Mouse (Mus musculus): ENCODE results near the gene Acox1. TPM values are rescaled to one million over a fixed set of nuclear protein-coding genes. Genes with fewer than 3 reads are reported as not detected.

The Acox1 gene
- polyA plus RNA-seq, 1 experiment from 2014 or later = 25.8 TPM

DNA sequence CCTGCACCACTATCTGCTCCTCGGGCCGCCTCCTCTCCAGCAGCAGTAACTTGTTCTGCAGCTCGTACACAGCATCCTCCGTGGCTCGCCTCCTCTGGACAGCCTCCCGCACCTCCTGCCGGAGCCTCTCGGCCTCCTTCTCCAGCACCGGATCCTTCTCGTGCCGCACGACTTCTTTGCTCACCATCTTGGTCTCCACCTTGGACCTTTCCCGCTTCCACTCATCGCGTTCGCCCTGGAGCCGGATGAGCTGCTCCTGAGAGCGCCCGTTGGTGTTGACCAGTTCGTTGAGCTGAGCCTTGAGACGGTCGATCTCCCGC, 23.9 kb upstream of the Acox1 start:
- Histone ChIP-seq H3K4me2 (replicated peaks) (peak overlapping the region; percentile 59), H3K27me3 (peaks cover 38% of the 10 kb centered on the region), H3K27ac (no peak overlapping the region), H3K4me3 (peak overlapping the region; percentile 35), H3K4me1 (peaks cover 21% of the 10 kb centered on the region), H3K36me3 (no peaks in the 10 kb centered on the region), H3K9ac (peak overlapping the region; percentile 21), H3K9me3 (peaks cover 9% of the 10 kb centered on the region)
- WGBS = 18% methylated on average over 23 of the region's 23 CpGs
- no peak for ATAC-seq (ENCODE audit: insufficient number of reproducible peaks, insufficient read depth, low FRiP score, low TSS enrichment)

DNA sequence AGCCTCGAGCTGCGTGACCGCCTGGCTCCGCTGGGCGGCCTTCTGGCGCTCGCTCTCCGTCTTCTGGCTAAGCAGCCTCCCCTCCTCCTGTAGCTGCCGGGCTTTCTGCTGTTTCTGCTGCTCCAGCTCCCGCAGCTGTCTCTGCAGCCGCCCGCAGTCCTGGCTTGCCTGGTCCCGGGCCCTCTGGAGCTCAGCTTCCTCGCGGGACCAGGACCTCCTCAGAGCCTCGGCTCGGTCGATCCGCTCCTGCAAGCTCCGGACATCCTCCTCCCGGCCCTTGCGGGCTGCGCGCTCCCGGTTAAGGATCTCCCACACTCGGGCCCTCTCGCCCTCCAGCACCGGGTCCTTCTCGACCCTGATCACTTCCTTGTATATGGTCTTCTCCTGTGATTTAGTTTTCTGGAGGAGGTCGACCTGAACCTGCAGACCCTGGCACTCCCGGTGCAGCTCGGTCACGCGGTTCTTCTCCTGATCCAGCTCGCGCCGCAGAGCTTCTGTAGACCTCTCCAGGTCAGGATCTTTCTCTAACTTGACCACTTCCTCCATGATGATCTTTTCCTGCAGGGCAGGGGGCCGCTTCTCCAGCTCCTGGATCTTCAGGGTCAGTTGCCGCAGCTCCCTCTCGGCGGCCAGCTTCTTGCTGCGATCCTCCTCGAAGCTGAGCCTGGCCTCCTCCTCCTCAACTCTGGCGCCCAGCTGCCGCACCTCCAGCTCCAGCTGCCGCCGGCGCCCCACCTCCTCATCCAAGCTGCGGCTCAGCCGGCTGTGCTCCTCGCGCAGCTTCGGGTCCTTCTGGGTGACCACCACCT, 23.3 kb upstream of the Acox1 start:
- peaks cover 38% of the 10 kb centered on the region for H3K27me3 ChIP-seq
- no peak for ATAC-seq (ENCODE audit: insufficient number of reproducible peaks, insufficient read depth, low FRiP score, low TSS enrichment)
- peak overlapping the region; percentile 59 for H3K4me2 ChIP-seq (replicated peaks)
- peaks cover 21% of the 10 kb centered on the region for H3K4me1 ChIP-seq
- WGBS = 15% methylated on average over 53 of the region's 53 CpGs
- H3K4me3 ChIP-seq = peak overlapping the region; percentile 35
- peaks cover 9% of the 10 kb centered on the region for H3K9me3 ChIP-seq
- H3K27ac ChIP-seq = no peak overlapping the region
- H3K9ac ChIP-seq = peak overlapping the region; percentile 21
- no peaks in the 10 kb centered on the region for H3K36me3 ChIP-seq

DNA sequence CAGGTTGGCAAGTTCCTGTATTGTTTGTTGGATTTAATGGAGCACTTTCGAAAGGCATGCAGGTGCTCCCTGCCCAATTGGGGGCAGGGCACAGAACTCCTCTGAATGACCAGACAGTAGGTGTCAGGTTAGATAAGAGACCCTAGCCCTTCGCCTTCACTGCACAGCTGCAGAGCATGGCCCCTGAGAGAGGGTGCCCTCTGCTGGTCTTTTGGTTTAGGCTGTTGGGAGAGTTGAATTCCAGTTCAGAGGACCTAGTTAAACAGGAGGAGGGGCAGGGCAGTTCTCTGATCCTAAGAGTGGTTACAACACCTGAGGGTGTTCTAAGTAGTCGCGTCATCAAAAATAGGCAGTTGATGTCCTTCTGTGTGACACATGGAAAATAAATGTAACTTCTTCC, 21.0 kb upstream of the Acox1 start:
- H3K4me1 ChIP-seq = peaks cover 21% of the 10 kb centered on the region
- H3K9me3 ChIP-seq = peaks cover 9% of the 10 kb centered on the region
- H3K4me2 ChIP-seq (replicated peaks) = no peak overlapping the region
- H3K27me3 ChIP-seq = peaks cover 35% of the 10 kb centered on the region
- no peak overlapping the region for H3K9ac ChIP-seq
- WGBS = 18% methylated on average over 4 of the region's 4 CpGs
- ATAC-seq (ENCODE audit: insufficient number of reproducible peaks, insufficient read depth, low FRiP score, low TSS enrichment) = no peak
- no peaks in the 10 kb centered on the region for H3K36me3 ChIP-seq
- no peak overlapping the region for H3K27ac ChIP-seq
- H3K4me3 ChIP-seq = no peak overlapping the region

DNA sequence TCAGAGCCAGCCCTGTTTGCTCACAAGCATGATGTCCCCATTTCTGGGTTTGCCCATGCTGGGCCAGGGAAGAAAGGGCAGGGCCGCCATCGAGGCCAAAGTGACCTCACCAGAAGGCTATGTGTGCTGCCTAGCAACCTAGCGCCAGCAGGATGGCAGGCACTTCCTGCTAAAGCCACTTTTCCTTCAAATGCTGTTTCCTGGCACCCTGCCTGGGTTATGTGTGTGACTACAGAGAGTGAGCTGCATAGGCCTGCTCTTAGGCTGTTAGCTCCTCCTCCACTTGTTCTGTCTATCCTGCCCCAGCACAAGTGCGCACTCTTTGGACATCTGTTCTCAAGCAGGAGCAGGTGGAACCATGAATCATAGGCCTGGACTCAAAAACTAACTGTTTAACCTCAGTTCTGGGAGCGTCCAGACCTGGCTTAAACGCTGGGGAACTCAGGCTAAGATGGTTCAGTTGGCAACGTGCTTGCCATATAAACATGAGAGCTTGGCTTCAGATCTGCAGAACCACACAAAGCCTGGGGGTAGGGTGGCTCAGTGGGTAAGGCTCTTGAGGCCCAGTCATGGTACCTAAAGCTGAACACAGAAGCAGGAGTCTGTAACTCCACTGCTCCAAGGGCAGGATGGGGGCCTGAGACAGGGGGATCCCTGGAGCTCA, 20.0 kb upstream of the Acox1 start:
- H3K36me3 ChIP-seq = no peaks in the 10 kb centered on the region
- peaks cover 9% of the 10 kb centered on the region for H3K9me3 ChIP-seq
- H3K4me1 ChIP-seq = peaks cover 21% of the 10 kb centered on the region
- ATAC-seq (ENCODE audit: insufficient number of reproducible peaks, insufficient read depth, low FRiP score, low TSS enrichment) = 0 out of 2 replicates have a peak, but pooled peaks have one; percentile 47
- no peak overlapping the region for H3K9ac ChIP-seq
- H3K27me3 ChIP-seq = peaks cover 30% of the 10 kb centered on the region
- WGBS = 62% methylated on average over 7 of the region's 7 CpGs
- H3K27ac ChIP-seq = peak overlapping the region; percentile 46; the same call in 1 of the 2 replicates
- no peak overlapping the region for H3K4me2 ChIP-seq (replicated peaks)
- no peak overlapping the region for H3K4me3 ChIP-seq

DNA sequence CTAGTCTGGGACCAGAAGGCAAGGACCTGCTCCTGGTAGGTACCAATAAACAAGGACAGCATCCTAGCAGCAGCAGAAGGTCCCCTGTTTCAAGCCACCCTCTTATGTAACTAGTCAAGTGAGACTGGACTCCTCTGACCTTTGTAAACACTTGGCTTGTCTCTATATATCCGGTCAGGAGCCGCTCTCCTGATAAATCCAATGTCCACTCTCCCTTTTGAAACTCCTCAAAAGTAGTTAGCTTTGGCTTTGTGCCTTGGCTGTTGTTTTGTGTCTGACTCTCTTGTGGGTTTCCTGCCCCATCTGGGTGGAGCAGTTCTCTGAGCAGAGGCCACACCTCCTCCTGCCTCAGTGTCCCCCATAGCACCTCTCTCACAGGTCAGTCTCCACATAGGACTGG, 19.4 kb upstream of the Acox1 start:
- 94% methylated on average over 2 of the region's 2 CpGs for WGBS
- H3K9ac ChIP-seq = no peak overlapping the region

DNA sequence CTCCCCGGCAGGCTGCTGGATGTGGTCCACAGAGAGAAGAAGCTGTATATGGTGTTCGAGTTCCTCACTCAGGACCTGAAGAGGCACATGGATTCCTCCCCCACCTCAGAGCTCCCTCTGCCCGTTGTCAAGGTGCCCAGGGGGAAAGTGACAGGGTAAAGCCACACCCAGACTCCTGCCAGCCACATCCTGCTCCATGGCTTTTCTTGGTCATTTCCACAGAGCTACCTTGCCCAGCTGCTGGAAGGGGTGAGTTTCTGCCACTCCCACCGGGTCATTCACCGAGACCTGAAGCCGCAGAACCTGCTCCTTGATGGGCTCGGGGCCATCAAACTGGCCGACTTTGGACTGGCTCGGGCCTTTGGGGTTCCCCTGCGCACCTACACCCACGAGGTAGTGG, 17.7 kb upstream of the Acox1 start:
- H3K4me1 ChIP-seq = peaks cover 10% of the 10 kb centered on the region
- WGBS = 87% methylated on average over 11 of the region's 11 CpGs
- H3K4me2 ChIP-seq (replicated peaks) = no peak overlapping the region
- peaks cover 7% of the 10 kb centered on the region for H3K27me3 ChIP-seq
- no peak overlapping the region for H3K27ac ChIP-seq
- H3K9me3 ChIP-seq = peaks cover 5% of the 10 kb centered on the region
- H3K4me3 ChIP-seq = no peak overlapping the region
- H3K9ac ChIP-seq = no peak overlapping the region
- no peaks in the 10 kb centered on the region for H3K36me3 ChIP-seq
- ATAC-seq (ENCODE audit: insufficient number of reproducible peaks, insufficient read depth, low FRiP score, low TSS enrichment) = no peak

More for the DNA sequence above, 19.4 kb upstream of the Acox1 start:
- no peak for ATAC-seq (ENCODE audit: insufficient number of reproducible peaks, insufficient read depth, low FRiP score, low TSS enrichment)
- peaks cover 21% of the 10 kb centered on the region for H3K4me1 ChIP-seq
- peaks cover 24% of the 10 kb centered on the region for H3K27me3 ChIP-seq
- no peak overlapping the region for H3K4me3 ChIP-seq
- H3K4me2 ChIP-seq (replicated peaks) = no peak overlapping the region
- 0 out of 2 replicates have a peak overlapping the region, but pooled peaks have one; percentile 46 for H3K27ac ChIP-seq
- no peaks in the 10 kb centered on the region for H3K36me3 ChIP-seq
- peaks cover 9% of the 10 kb centered on the region for H3K9me3 ChIP-seq

DNA sequence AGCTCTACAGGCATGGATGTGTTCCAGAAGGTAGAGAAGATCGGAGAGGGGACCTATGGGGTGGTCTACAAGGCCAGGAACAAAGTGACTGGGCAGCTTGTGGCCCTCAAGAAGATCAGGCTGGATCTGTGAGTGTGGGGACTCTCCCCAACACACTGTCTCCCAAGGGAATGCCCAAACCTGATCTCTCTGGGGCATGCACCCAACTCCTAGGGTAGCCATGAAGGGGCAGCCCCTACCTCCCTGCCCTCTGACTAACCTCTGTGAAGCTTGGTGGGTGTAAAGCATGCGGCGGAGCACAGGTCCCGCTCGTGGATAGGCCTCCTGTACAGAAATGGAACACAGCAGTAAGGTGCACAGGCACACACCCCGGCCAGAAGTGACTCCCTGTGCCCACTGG, 17.1 kb upstream of the Acox1 start:
- peaks cover 10% of the 10 kb centered on the region for H3K4me1 ChIP-seq
- H3K9me3 ChIP-seq = no peaks in the 10 kb centered on the region
- H3K27me3 ChIP-seq = peaks cover 1% of the 10 kb centered on the region; the same call in 1 of the 2 replicates
- H3K36me3 ChIP-seq = no peaks in the 10 kb centered on the region
- no peak overlapping the region for H3K27ac ChIP-seq
- no peak overlapping the region for H3K4me2 ChIP-seq (replicated peaks)
- WGBS = 92% methylated on average over 6 of the region's 6 CpGs
- no peak for ATAC-seq (ENCODE audit: insufficient number of reproducible peaks, insufficient read depth, low FRiP score, low TSS enrichment)
- H3K9ac ChIP-seq = no peak overlapping the region
- H3K4me3 ChIP-seq = no peak overlapping the region

DNA sequence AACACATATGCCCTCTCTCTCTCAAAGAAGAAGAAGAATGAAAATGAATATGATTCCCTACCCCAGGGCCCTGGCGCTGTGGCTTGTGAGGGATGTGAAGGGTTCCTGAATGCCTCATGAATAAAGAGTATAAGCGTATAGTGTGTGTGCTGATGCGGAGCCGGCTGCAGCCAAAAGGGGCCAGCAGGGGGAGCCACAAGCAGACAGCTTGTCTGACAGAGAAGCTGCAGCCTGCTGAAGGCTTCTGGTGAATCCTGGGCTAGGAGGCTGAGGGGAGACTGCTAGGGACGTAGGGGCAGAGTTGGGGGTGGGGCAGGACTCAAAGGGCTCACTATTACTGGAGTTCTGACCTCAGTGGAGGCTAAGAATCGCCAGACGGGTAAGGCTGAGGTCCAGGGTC, 16.3 kb upstream of the Acox1 start:
- Histone ChIP-seq H3K9me3 (no peaks in the 10 kb centered on the region), H3K9ac (no peak overlapping the region), H3K4me1 (peaks cover 10% of the 10 kb centered on the region), H3K4me2 (replicated peaks) (no peak overlapping the region), H3K27ac (no peak overlapping the region), H3K27me3 (no peaks in the 10 kb centered on the region), H3K4me3 (no peak overlapping the region), H3K36me3 (no peaks in the 10 kb centered on the region)
- ATAC-seq (ENCODE audit: insufficient number of reproducible peaks, insufficient read depth, low FRiP score, low TSS enrichment) = no peak
- 76% methylated on average over 7 of the region's 7 CpGs for WGBS

DNA sequence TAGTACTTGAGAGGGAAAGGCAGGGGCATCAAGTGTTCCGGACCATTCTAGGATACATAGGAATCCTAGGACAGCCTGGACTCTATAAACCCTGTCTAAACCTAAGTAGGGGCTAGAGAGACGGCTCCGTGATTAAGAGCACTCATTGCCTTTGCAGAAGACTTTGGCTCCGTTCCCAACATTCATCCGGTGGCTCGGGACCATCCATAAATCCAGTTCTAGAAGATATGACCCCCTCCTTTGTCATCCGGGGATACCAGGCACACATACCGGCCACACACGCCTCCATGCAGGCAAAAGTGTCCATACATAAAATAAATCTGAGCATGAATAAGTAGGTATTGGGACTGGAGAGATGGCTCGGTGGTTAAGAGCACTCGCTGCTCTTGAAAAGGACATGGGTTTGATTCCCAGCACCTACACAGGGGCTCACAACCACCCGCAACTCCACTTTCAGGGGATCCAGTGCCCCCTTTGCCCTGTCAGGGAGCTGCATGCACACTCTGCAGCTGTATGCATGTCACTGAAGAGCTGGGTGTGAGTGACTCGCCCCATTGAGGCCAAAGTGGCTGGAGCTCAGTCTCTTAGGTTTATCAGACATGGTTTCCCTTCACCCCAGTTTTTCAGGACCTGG, 15.1 kb upstream of the Acox1 start:
- ATAC-seq (ENCODE audit: insufficient number of reproducible peaks, insufficient read depth, low FRiP score, low TSS enrichment) = no peak
- H3K27ac ChIP-seq = no peak overlapping the region
- H3K9ac ChIP-seq = no peak overlapping the region
- H3K4me1 ChIP-seq = peaks cover 2% of the 10 kb centered on the region
- H3K36me3 ChIP-seq = no peaks in the 10 kb centered on the region
- no peaks in the 10 kb centered on the region for H3K27me3 ChIP-seq
- H3K4me2 ChIP-seq (replicated peaks) = no peak overlapping the region
- WGBS = 93% methylated on average over 13 of the region's 13 CpGs
- H3K4me3 ChIP-seq = no peak overlapping the region
- H3K9me3 ChIP-seq = no peaks in the 10 kb centered on the region

DNA sequence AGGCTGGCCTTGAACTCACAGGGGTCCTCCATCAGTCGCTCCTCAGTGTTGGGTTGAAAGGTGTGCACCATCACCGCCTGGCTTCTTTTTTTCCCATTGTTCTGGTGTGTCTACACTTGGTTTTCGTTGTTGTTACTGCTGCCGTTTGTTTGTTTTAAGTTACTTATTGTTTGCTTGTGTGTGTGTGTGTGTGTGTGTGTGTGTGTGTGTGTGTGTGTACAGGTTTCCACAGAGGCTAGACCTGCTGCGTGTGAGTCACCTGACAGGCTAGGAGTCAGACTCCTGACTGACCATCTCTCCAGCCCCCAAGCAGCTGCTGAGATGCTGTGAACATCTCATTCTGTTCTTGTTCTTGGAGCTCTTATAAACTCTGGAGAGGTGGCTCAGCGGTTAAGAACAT, 14.0 kb upstream of the Acox1 start:
- no peaks in the 10 kb centered on the region for H3K36me3 ChIP-seq
- no peak for ATAC-seq (ENCODE audit: insufficient number of reproducible peaks, insufficient read depth, low FRiP score, low TSS enrichment)
- H3K4me3 ChIP-seq = no peak overlapping the region
- no peak overlapping the region for H3K4me2 ChIP-seq (replicated peaks)
- H3K4me1 ChIP-seq = no peaks in the 10 kb centered on the region
- WGBS = 93% methylated on average over 6 of the region's 6 CpGs
- no peak overlapping the region for H3K9ac ChIP-seq
- H3K27me3 ChIP-seq = no peaks in the 10 kb centered on the region
- H3K9me3 ChIP-seq = no peaks in the 10 kb centered on the region
- H3K27ac ChIP-seq = no peak overlapping the region

DNA sequence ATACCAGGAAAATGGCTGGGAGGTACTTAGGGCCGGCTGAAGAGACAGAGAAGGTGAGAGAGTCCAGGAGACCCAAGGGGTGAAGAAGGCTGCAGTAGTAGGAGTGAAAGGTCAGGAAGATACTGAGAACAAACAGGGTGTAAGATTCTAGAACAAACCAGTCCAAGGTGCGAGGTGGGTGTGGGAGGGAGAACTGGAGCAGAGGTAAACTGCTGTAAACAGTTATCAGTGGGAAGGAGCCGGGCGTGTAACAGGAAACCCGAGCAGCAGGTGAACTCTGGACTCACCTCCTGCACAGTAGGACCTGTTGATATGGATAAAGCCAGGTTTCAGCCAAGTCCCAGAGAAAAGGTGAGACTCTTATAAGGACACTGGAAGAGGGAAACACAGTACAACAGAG, 11.9 kb upstream of the Acox1 start:
- no peak for ATAC-seq (ENCODE audit: insufficient number of reproducible peaks, insufficient read depth, low FRiP score, low TSS enrichment)
- Histone ChIP-seq H3K27ac (no peak overlapping the region), H3K4me3 (no peak overlapping the region), H3K4me1 (no peaks in the 10 kb centered on the region), H3K9me3 (no peaks in the 10 kb centered on the region), H3K36me3 (peaks cover 15% of the 10 kb centered on the region), H3K27me3 (no peaks in the 10 kb centered on the region), H3K4me2 (replicated peaks) (no peak overlapping the region), H3K9ac (no peak overlapping the region)
- WGBS = 72% methylated on average over 5 of the region's 5 CpGs

DNA sequence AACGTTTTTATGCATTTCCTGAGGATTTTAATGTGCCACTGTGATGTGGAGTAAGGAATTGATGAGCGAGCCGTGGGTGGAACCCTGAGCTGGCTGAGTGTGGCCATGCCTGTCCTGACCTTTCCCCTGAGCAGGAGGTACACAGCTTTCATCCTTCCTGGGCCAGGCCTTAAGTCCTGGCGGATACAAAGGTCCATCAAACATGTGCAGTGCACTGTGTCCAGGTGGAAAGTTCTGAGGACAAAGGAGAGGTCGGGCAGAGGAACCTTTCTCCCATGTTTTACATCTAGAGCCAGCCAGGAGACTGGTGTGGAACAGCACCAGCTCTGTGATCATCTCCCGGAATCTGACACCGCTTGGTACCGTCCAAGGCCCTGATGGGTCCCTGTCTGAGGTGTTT, 10.4 kb upstream of the Acox1 start:
- peaks cover 18% of the 10 kb centered on the region for H3K36me3 ChIP-seq
- H3K9ac ChIP-seq = no peak overlapping the region
- no peaks in the 10 kb centered on the region for H3K4me1 ChIP-seq
- no peak overlapping the region for H3K4me2 ChIP-seq (replicated peaks)
- H3K27ac ChIP-seq = no peak overlapping the region
- no peak for ATAC-seq (ENCODE audit: insufficient number of reproducible peaks, insufficient read depth, low FRiP score, low TSS enrichment)
- whole genome bisulfite sequencing = 79% methylated on average over 8 of the region's 8 CpGs
- no peaks in the 10 kb centered on the region for H3K9me3 ChIP-seq
- no peaks in the 10 kb centered on the region for H3K27me3 ChIP-seq
- H3K4me3 ChIP-seq = no peak overlapping the region
